Mouse (Mus musculus): ENCODE results near the gene Lypd4. TPM values are rescaled to one million over a fixed set of nuclear protein-coding genes. Genes with fewer than 3 reads are reported as not detected.
A peak's percentile ranks its signal among the peaks of the same experiment; 100 is the strongest.
"Not testable (repeated sequence)": the region's sequence is repeated elsewhere in the genome, so short reads cannot be mapped to it uniquely, and the experiment has no call there.

Gene Lypd4
- total and polyA plus RNA-seq, 3 experiments = 0.11 TPM; not detected in 2

- peaks cover 73% of the 10 kb centered on the region for H3K4me1 ChIP-seq (ENCODE audit: insufficient read depth, low read depth, low read length)
- no peak for TF ChIP-seq TAL1 (conservative IDR thresholded peaks at IDR 0.05; ENCODE audit: low read depth, low read length)
- TF ChIP-seq CTCF (IDR thresholded peaks at IDR 0.05; ENCODE audit: low read depth, low read length) = no peak
- TF ChIP-seq GATA2 (IDR thresholded peaks at IDR 0.05; ENCODE audit: borderline replicate concordance, low read depth, low read length) = no peak
- no peak for TF ChIP-seq POLR2AphosphoS5 (IDR thresholded peaks at IDR 0.05; ENCODE audit: insufficient replicate concordance, low read depth, low read length)
- TF ChIP-seq GATA1 (IDR thresholded peaks at IDR 0.05; ENCODE audit: borderline replicate concordance, low read length) = no peak
- peak overlapping the region; percentile 71; the same call in 1 of the 2 replicates for H3K4me3 ChIP-seq (ENCODE audit: low read depth, low read length)
- ATAC-seq (ENCODE audit: extremely low read depth, insufficient number of reproducible peaks, low FRiP score, poor library complexity, severe bottlenecking) (no peak), DNase-seq (ENCODE audit: low spot score) (no peak)
- H3K9me3 ChIP-seq (replicated peaks) = 0 out of 2 replicates have a peak, but pooled peaks cover 2% of the 10 kb centered on the region
- H3K36me3 ChIP-seq (replicated peaks) = no peaks in the 10 kb centered on the region
- H3K27me3 ChIP-seq (ENCODE audit: insufficient read depth, low read length) = no peaks in the 10 kb centered on the region
Observed at GRCm38 (mm10) chr7:24853233-24853563, 16.5 kb downstream of the Lypd4 start.

- Histone ChIP-seq H3K4me3 (ENCODE audit: low read depth, low read length) (peak overlapping the region; percentile 71), H3K9me3 (replicated peaks) (0 out of 2 replicates have a peak, but pooled peaks cover 2% of the 10 kb centered on the region), H3K27me3 (ENCODE audit: insufficient read depth, low read length) (no peaks in the 10 kb centered on the region), H3K36me3 (replicated peaks) (no peaks in the 10 kb centered on the region), H3K4me1 (ENCODE audit: insufficient read depth, low read depth, low read length) (peaks cover 73% of the 10 kb centered on the region)
- DNase-seq (ENCODE audit: low spot score) (peak; percentile 84), ATAC-seq (ENCODE audit: extremely low read depth, insufficient number of reproducible peaks, low FRiP score, poor library complexity, severe bottlenecking) (peak; percentile 88)
- TF ChIP-seq CTCF (IDR thresholded peaks at IDR 0.05; ENCODE audit: low read depth, low read length) (no peak), GATA2 (IDR thresholded peaks at IDR 0.05; ENCODE audit: borderline replicate concordance, low read depth, low read length) (no peak), TAL1 (conservative IDR thresholded peaks at IDR 0.05; ENCODE audit: low read depth, low read length) (peak; percentile 35; the same call in 1 of the 2 replicates), GATA1 (IDR thresholded peaks at IDR 0.05; ENCODE audit: borderline replicate concordance, low read length) (no peak)
Observed at GRCm38 (mm10) chr7:24852557-24853232, 17.0 kb downstream of the Lypd4 start.

- no peak for DNase-seq (ENCODE audit: low spot score)
- peaks cover 75% of the 10 kb centered on the region for H3K4me1 ChIP-seq (ENCODE audit: insufficient read depth, low read depth, low read length)
Observed at GRCm38 (mm10) chr7:24851596-24852325, 18.0 kb downstream of the Lypd4 start.

GRCm38 (mm10) chr7:24850899-24851303 lies 18.8 kb downstream of the Lypd4 start:
- DNase-seq (ENCODE audit: low spot score) (peak; percentile 61), ATAC-seq (ENCODE audit: extremely low read depth, insufficient number of reproducible peaks, low FRiP score, poor library complexity, severe bottlenecking) (peak; percentile 51)
- TF ChIP-seq POLR2AphosphoS5 (IDR thresholded peaks at IDR 0.05; ENCODE audit: insufficient replicate concordance, low read depth, low read length) (no peak), TAL1 (conservative IDR thresholded peaks at IDR 0.05; ENCODE audit: low read depth, low read length) (no peak), GATA2 (IDR thresholded peaks at IDR 0.05; ENCODE audit: borderline replicate concordance, low read depth, low read length) (no peak), CTCF (IDR thresholded peaks at IDR 0.05; ENCODE audit: low read depth, low read length) (no peak), GATA1 (IDR thresholded peaks at IDR 0.05; ENCODE audit: borderline replicate concordance, low read length) (no peak)
- Histone ChIP-seq H3K4me3 (ENCODE audit: low read depth, low read length) (peak overlapping the region; percentile 56; the same call in 1 of the 2 replicates), H3K9me3 (replicated peaks) (0 out of 2 replicates have a peak, but pooled peaks cover 2% of the 10 kb centered on the region), H3K4me1 (ENCODE audit: insufficient read depth, low read depth, low read length) (peaks cover 78% of the 10 kb centered on the region), H3K27me3 (ENCODE audit: insufficient read depth, low read length) (no peaks in the 10 kb centered on the region), H3K36me3 (replicated peaks) (no peaks in the 10 kb centered on the region)

More at GRCm38 (mm10) chr7:24851596-24852325, 18.0 kb downstream of the Lypd4 start:
- Histone ChIP-seq H3K36me3 (replicated peaks) (no peaks in the 10 kb centered on the region), H3K9me3 (replicated peaks) (0 out of 2 replicates have a peak, but pooled peaks cover 2% of the 10 kb centered on the region), H3K27me3 (ENCODE audit: insufficient read depth, low read length) (no peaks in the 10 kb centered on the region), H3K4me3 (ENCODE audit: low read depth, low read length) (peak overlapping the region; percentile 71)
- ATAC-seq (ENCODE audit: extremely low read depth, insufficient number of reproducible peaks, low FRiP score, poor library complexity, severe bottlenecking) = no peak
- TF ChIP-seq GATA2 (IDR thresholded peaks at IDR 0.05; ENCODE audit: borderline replicate concordance, low read depth, low read length) (no peak), CTCF (IDR thresholded peaks at IDR 0.05; ENCODE audit: low read depth, low read length) (no peak), GATA1 (IDR thresholded peaks at IDR 0.05; ENCODE audit: borderline replicate concordance, low read length) (no peak), TAL1 (conservative IDR thresholded peaks at IDR 0.05; ENCODE audit: low read depth, low read length) (no peak), POLR2AphosphoS5 (IDR thresholded peaks at IDR 0.05; ENCODE audit: insufficient replicate concordance, low read depth, low read length) (no peak)

GRCm38 (mm10) chr7:24850162-24850561 lies 19.6 kb downstream of the Lypd4 start:
- Histone ChIP-seq H3K36me3 (replicated peaks) (no peaks in the 10 kb centered on the region), H3K27me3 (ENCODE audit: insufficient read depth, low read length) (no peaks in the 10 kb centered on the region), H3K9me3 (replicated peaks) (0 out of 2 replicates have a peak, but pooled peaks cover 2% of the 10 kb centered on the region), H3K4me3 (ENCODE audit: low read depth, low read length) (peak overlapping the region; percentile 61; the same call in 1 of the 2 replicates), H3K4me1 (ENCODE audit: insufficient read depth, low read depth, low read length) (peaks cover 82% of the 10 kb centered on the region)
- ATAC-seq (ENCODE audit: extremely low read depth, insufficient number of reproducible peaks, low FRiP score, poor library complexity, severe bottlenecking) (peak; percentile 30; the same call in 1 of the 2 replicates), DNase-seq (ENCODE audit: low spot score) (peak; percentile 33)
- TF ChIP-seq POLR2AphosphoS5 (IDR thresholded peaks at IDR 0.05; ENCODE audit: insufficient replicate concordance, low read depth, low read length) = no peak
- TF ChIP-seq CTCF (IDR thresholded peaks at IDR 0.05; ENCODE audit: low read depth, low read length) = no peak
- no peak for TF ChIP-seq TAL1 (conservative IDR thresholded peaks at IDR 0.05; ENCODE audit: low read depth, low read length)

GRCm38 (mm10) chr7:24846576-24846975 lies 23.2 kb downstream of the Lypd4 start:
- ATAC-seq (ENCODE audit: extremely low read depth, insufficient number of reproducible peaks, low FRiP score, poor library complexity, severe bottlenecking); H3K27me3 ChIP-seq (ENCODE audit: insufficient read depth, low read length); H3K4me3 ChIP-seq (ENCODE audit: low read depth, low read length); H3K9me3 ChIP-seq (replicated peaks); DNase-seq (ENCODE audit: low spot score); H3K36me3 ChIP-seq (replicated peaks): not testable (repeated sequence)
- peaks cover 56% of the 10 kb centered on the region for H3K4me1 ChIP-seq (ENCODE audit: insufficient read depth, low read depth, low read length)

All from G1E (cell line).